ENCODE assay signal across 7 mouse cellular contexts in the genomic region with DNA sequence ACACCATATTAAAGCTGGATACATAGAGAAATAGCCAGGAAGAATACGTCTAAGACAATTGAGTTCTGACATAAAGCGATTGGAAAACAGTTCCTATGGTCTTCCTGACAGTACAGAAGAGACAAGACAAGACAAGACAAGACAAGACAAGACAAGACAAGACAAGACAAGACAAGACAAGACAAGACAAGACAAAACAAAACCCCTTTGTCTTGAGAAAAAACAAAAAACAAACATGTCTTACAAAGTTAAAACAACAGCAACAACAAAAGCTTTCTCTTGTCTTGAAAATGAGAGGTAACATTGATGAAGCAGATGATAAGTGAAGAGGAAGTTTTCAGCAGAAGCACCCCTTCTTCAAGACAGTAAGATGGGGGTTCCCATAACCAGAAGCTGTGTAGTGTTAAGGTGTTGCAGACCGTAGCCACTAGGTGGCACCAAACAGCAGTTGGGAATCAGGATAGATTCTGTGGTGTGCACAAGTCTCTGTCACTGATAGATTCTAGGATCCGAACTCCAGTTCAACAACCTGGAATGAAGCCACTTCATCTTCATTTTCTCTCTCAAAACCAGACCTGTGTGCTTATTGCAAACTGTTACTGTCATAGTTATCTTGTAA. TPM values are rescaled to one million over a fixed set of nuclear protein-coding genes. Genes with fewer than 3 reads are reported as not detected.
DNase-seq lines count a peak whose midpoint lies in the region; ATAC-seq and TF ChIP-seq lines count a peak whose summit lies in the region.

No protein-coding gene starts in this region.

- H3K9me3 ChIP-seq in forebrain, embryonic 15.5 days: no peaks in the 10 kb centered on the region
- no peaks in the 10 kb centered on the region for H3K9me3 ChIP-seq in hindbrain, postnatal 0 days (ENCODE audit: low read length)

- H3K4me3 ChIP-seq in forebrain, embryonic 15.5 days: no peak overlapping the region
- no peak overlapping the region for H3K4me3 ChIP-seq in hindbrain, postnatal 0 days (ENCODE audit: low read length)

- peak; percentile 33 for DNase-seq in MN1 (ENCODE audit: low spot score)
- peak; percentile 49 for DNase-seq in c-Kit-positive CD71-positive TER-119-negative erythroid progenitor cells, embryonic 14.5 days (ENCODE audit: low read depth)
- DNase-seq in hindbrain, postnatal 0 days (ENCODE audit: low spot score): peak; percentile 84
- DNase-seq in left cerebral cortex, adult 11 months (ENCODE audit: low spot score): peak; percentile 64
- DNase-seq in right cerebral cortex, postnatal 14 days: peak; percentile 70

- 44% methylated on average over 4 of the region's 4 CpGs for WGBS in forebrain, embryonic 15.5 days
- 38% methylated on average over 4 of the region's 4 CpGs for WGBS in hindbrain, postnatal 0 days

- TF ChIP-seq CTCF in hindbrain, postnatal 0 days (IDR thresholded peaks at IDR 0.05; ENCODE audit: low read depth): peak; percentile 91

- no peaks in the 10 kb centered on the region for H3K4me1 ChIP-seq in forebrain, embryonic 15.5 days
- H3K4me1 ChIP-seq in hindbrain, postnatal 0 days (ENCODE audit: insufficient read depth, low read length): no peaks in the 10 kb centered on the region

- no peak overlapping the region for H3K27ac ChIP-seq in forebrain, embryonic 15.5 days (replicated peaks)
- H3K27ac ChIP-seq in hindbrain, postnatal 0 days: no peak overlapping the region

- H3K9ac ChIP-seq in forebrain, embryonic 15.5 days (replicated peaks): no peak overlapping the region
- no peak overlapping the region for H3K9ac ChIP-seq in hindbrain, postnatal 0 days (replicated peaks; ENCODE audit: low read length)

- no peaks in the 10 kb centered on the region for H3K27me3 ChIP-seq in forebrain, embryonic 15.5 days
- no peaks in the 10 kb centered on the region for H3K27me3 ChIP-seq in hindbrain, postnatal 0 days (ENCODE audit: insufficient read depth, low read length)

- ATAC-seq in forebrain, embryonic 15.5 days (replicated peaks): peak; percentile 94
- peak; percentile 80 for ATAC-seq in hindbrain, postnatal 0 days
- ATAC-seq in megakaryocyte progenitor cell, adult 5-6 weeks (replicated peaks; ENCODE audit: poor library complexity): peak; percentile 100

- H3K4me2 ChIP-seq in forebrain, embryonic 15.5 days (replicated peaks): no peak overlapping the region
- no peak overlapping the region for H3K4me2 ChIP-seq in hindbrain, postnatal 0 days (ENCODE audit: low read depth, low read length)

- H3K36me3 ChIP-seq in forebrain, embryonic 15.5 days: no peaks in the 10 kb centered on the region
- H3K36me3 ChIP-seq in hindbrain, postnatal 0 days (ENCODE audit: insufficient read depth, low read length): no peaks in the 10 kb centered on the region

RNA-seq across cellular contexts. Expression of gene Tnip3, which starts 15.0 kb away (rescaled TPM):
- not detected in 2 replicates for polyA plus RNA-seq in forebrain, embryonic 15.5 days (2015; fragmentation: Nextera tagmentation; extraction: Ambion mirVana)
- total RNA-seq in hindbrain, postnatal 0 days (2014; rRNA removed): not detected in 2 replicates
- polyA plus RNA-seq in hindbrain, postnatal 0 days (2015; fragmentation: Nextera tagmentation; extraction: Ambion mirVana): not detected in 2 replicates
- 1.1 TPM in 2 replicates for total RNA-seq in megakaryocyte progenitor cell, adult 5-6 weeks (2015)
- 3.5 and 11.8 TPM in 2 replicates for total RNA-seq in megakaryocyte progenitor cell, adult 5-6 weeks (2017)

Comparison
In these comparisons a context has a peak if more than half of its experiments do, and no peak if none do; other contexts are left out.
1. DNase-seq: peak in every context shown above with its lines; median percentile 84 in hindbrain, postnatal 0 days; 70 in right cerebral cortex, postnatal 14 days; 64 in left cerebral cortex, adult 11 months; 49 in c-Kit-positive CD71-positive TER-119-negative erythroid progenitor cells, embryonic 14.5 days; 33 in MN1.